In genomic region chr6:104990366-104990765, GRCm38 (mm10) we compare ENCODE assay signal across 29 mouse cellular contexts.
"Had no signal": no experiment of that assay in that cellular context is flagged by ENCODE, and none has a peak within 500 bp of the region (broad histone marks: within the 10 kb centered on the region; RNA-seq: fewer than 3 reads in every experiment).

No protein-coding gene starts in this region.

- H3K4me1 ChIP-seq: heart, embryonic 13.5 days; heart, embryonic 15.5 days; hindbrain, embryonic 12.5 days; intestine, embryonic 15.5 days; limb, embryonic 10.5 days; limb, embryonic 12.5 days; liver, embryonic 13.5 days; liver, embryonic 15.5 days had no signal

- H3K9ac ChIP-seq: heart, embryonic 13.5 days; heart, embryonic 15.5 days; hindbrain, embryonic 12.5 days; hindbrain, embryonic 14.5 days; intestine, embryonic 15.5 days; limb, embryonic 12.5 days; liver, embryonic 13.5 days; liver, embryonic 15.5 days; liver, postnatal 0 days had no signal

- H3K4me3 ChIP-seq: heart, adult 2 months; heart, embryonic 13.5 days; heart, embryonic 15.5 days; hindbrain, embryonic 12.5 days; intestine, embryonic 15.5 days; layer of hippocampus, adult 2 months; left cerebral cortex, adult 2 months; limb, embryonic 10.5 days; limb, embryonic 12.5 days; liver, embryonic 13.5 days; liver, embryonic 15.5 days had no signal

- ATAC-seq: hindbrain, embryonic 16.5 days; inflammation-experienced regulatory T-cells, adult 6 months; intestine, embryonic 15.5 days; intestine, postnatal 0 days; liver, postnatal 0 days had no signal

- H3K27ac ChIP-seq: heart, adult 2 months; heart, embryonic 13.5 days; heart, embryonic 15.5 days; hindbrain, embryonic 12.5 days; hindbrain, embryonic 14.5 days; intestine, embryonic 15.5 days; layer of hippocampus, adult 2 months; left cerebral cortex, adult 2 months; limb, embryonic 10.5 days; limb, embryonic 12.5 days; liver, embryonic 13.5 days; liver, embryonic 15.5 days had no signal

- H3K9me3 ChIP-seq: heart, embryonic 13.5 days; heart, embryonic 15.5 days; hindbrain, embryonic 12.5 days; intestine, embryonic 15.5 days; limb, embryonic 10.5 days; limb, embryonic 12.5 days; liver, embryonic 13.5 days; liver, embryonic 15.5 days had no signal

- H3K27me3 ChIP-seq: heart, embryonic 13.5 days; heart, embryonic 15.5 days; hindbrain, embryonic 12.5 days; intestine, embryonic 15.5 days; limb, embryonic 12.5 days; liver, embryonic 13.5 days; liver, embryonic 15.5 days had no signal

- H3K4me2 ChIP-seq: heart, embryonic 11.5 days; heart, embryonic 13.5 days; heart, embryonic 15.5 days; hindbrain, embryonic 12.5 days; hindbrain, embryonic 14.5 days; intestine, embryonic 15.5 days; limb, embryonic 12.5 days; liver, embryonic 11.5 days; liver, embryonic 13.5 days; liver, embryonic 15.5 days had no signal

- DNase-seq: gastrocnemius, postnatal 14 days; gastrocnemius, postnatal 36 days; heart, adult 11 months; heart, adult 2 months; heart, postnatal 14 days; heart, postnatal 36 days; kidney, adult 18-20 months; kidney, adult 8-10 months; kidney, postnatal 10 days; kidney, postnatal 25 days; kidney, postnatal 4 days; liver; liver, embryonic 13.5 days; liver, postnatal 0 days had no signal

- H3K36me3 ChIP-seq: heart, embryonic 13.5 days; heart, embryonic 15.5 days; hindbrain, embryonic 12.5 days; intestine, embryonic 15.5 days; limb, embryonic 10.5 days; limb, embryonic 12.5 days; liver, embryonic 13.5 days; liver, embryonic 15.5 days had no signal
